Mouse (Mus musculus) hematopoietic stem cell, adult 5-6 weeks (primary cell): ENCODE data around the gene Adam22. TPM values are rescaled to one million over a fixed set of nuclear protein-coding genes. Genes with fewer than 3 reads are reported as not detected.

Experiments
- ATAC-seq, 2 experiments: fragments of 125-278 bp in 1 of 2; replicated peaks in 1 of 2; 2 replicates each; pipeline ENCODE4 v1.8.0; 2016 to 2017; ENCODE audit warnings: inconsistent platforms in 2 of 2, mild to moderate bottlenecking in 2 of 2, moderate number of reproducible peaks in 2 of 2, low read depth in 1 of 2, moderate TSS enrichment in 1 of 2; ENCODE audit not compliant: low FRiP score in 2 of 2, poor library complexity in 2 of 2, severe bottlenecking in 2 of 2, insufficient read depth in 1 of 2, low TSS enrichment in 1 of 2
- total RNA-seq: library from RNA; stranded (forward); fragments of 172-1452, 232-1000 nt; gene quantifications from 2 replicates; pipeline ENCODE4 v1.2.3, GENCODE M21; 2017

Gene Adam22
- total RNA-seq, result 10.6 and 15.7 TPM in 2 replicates

DNA sequence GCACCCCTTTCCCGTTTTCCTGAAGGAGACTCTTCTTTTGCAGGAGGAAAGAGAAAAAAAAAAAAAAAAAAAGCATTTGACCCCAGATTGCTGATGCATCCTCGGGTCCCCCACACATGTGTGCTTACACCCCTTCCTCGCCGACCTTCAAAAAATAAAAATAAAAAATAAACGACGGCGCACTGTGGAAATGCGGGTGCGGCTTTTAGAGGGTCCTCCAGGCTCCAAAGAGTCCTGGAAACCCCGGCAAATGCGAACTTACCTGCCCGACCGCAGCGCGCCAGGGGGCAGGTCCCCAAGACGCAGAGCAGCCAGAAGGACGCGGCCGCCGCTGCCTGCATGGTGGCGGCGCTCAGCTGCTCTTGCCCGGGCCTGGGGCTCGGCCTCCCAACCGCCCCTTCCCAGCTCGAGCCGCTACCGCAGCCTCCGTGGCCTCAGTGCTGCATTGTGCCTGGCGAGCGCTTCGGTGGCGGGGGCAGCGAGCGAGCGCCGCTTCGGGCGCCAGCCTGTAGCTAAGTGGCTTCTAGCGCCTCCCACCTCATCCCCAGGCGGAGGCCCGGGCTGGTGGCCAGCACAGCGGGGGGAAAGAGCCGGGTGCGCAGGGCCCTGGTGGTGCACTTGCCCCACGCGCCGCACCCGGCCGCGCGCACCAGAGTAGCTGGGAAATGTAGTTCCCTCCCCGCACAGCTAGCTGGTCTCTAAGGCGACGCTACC lies at the start of gene Adam22:
Adam22 (minus strand) TSS at position 547 of the 714 bp plus-strand sequence.
- ATAC-seq, result peak; percentile 99

DNA sequence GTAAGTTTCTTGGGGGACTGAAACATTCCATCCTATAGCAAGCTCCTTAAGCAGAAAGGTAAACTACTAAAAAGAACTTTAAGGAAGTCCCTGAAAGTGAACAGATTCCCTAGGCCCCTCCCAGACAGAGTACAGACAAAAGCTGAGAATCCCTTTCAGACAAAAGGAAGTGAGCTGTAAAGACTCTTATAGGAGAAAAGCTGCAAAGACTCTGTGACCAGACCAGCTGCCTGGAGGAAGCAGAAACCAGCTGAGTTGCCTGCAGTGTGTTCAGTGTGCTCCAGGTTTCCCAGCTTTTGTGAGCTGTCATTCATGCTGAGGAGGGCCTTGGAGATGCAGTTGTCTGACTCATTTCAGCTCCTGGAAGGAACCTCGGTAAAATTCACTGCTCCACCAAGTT lies 49.5 kb upstream of the Adam22 start:
- ATAC-seq, result no peak

DNA sequence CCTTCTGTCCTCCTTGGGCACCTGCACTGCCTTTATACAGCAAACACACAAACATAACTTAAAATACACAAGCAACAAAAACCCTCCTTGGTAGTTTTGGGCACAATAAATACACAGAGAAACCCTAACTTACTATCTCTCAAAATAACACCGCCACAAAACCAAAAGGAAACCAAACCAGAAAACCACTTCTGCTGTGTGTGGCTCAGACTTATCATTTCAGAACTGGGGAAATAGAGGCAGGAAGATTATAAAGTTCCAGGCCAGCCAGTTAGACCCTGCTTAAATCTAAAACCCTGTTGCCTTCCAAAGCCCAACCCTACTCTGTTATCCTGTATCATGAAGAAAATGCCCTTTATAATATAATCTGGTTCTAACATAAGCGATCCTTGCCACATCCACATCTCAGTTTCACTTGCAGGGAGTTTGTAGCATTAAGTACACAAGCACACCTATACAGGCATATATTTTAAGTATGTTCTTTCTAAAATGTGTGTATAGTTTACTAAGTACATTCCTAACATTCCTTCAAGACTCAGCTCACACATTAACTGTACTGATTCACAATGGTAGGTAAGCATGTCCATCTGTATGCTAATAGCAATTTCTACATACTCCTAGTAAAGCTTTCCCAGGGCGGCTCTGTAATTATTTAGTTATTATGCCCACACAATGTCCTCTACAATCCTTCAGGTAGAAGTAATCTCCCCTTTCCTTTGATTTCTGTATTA lies 48.9 kb upstream of the Adam22 start:
- no peak for ATAC-seq

DNA sequence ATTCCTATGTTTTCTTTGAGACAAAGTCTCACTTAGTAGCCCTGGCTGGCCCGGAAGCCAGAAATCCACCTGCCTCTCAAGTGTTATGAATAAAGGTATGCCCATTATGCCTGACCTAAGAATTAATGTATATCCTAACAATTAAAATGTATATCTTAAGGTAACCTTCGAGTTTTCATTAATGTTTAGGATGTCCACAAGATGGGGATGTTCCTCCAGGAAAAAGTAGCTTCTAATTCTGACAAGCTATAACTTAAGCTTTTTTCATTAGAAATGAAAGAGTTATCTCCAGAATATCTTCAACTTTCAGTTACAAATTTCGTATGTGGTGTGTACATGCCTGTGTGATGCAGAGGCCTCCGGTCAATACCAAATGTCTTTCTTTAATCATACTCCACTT lies 40.8 kb upstream of the Adam22 start:
- ATAC-seq, result no peak

DNA sequence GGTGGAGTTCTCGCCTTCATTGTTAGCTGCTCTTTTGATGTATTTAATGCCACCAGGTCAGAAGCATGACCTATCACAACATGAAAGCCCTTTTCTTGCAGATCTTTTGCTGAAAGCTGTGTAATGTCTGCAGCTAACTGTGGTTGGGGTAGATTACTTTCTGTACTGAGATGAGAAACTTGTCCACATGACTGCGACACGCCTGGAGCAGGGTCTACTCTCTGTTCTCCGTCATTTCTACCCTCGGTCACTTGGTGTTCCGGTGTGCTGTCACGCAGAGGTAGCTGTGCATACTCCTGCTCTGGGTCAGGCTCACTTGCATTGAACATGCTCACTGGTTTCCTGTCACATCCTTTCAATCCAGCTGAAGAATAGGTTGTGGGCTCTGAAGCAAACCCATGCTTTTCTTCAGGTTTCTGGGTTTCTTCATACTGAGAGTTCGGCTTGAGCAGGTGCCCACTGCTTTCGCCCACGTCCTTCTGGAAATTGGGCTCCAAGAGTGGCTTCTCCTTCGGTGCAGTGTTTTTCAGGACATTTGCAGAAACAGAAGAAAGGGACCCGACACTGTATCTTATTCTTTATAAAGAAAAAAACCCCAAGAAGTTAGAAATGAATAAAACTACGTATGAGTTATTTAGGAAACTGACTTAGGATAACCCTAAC lies 29.8 kb upstream of the Adam22 start:
- no peak for ATAC-seq

DNA sequence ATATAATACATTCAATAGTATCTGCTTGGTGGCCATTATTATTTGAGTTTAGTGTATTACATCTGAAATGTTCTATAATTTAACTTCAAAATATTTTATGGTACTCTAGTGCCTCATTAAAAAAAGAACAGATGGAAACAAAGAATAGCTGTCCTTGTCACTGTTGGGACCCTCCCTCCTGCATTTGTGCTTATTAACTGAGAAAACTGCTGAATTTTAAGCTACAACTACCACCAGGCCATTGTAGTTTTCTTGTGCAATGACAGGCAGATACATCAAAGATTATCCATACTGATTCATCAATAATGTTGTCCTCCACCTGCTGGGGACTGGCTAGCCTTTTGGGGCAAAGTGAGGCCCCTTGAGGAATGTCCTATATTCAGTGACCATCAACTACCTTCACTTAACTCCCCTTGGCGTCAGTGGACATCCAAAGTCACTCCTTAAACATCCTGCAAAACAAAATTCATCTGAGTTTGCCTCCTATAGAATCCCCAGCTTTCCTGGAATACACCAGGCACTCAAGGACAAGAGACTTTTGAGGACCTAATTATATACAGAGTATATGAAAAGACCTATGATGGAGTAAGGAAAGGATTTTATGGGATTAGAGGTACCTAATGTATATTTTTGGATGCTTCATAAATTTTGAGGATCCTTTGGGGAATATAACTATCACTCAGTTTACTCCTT lies 26.1 kb upstream of the Adam22 start:
- ATAC-seq, result no peak

DNA sequence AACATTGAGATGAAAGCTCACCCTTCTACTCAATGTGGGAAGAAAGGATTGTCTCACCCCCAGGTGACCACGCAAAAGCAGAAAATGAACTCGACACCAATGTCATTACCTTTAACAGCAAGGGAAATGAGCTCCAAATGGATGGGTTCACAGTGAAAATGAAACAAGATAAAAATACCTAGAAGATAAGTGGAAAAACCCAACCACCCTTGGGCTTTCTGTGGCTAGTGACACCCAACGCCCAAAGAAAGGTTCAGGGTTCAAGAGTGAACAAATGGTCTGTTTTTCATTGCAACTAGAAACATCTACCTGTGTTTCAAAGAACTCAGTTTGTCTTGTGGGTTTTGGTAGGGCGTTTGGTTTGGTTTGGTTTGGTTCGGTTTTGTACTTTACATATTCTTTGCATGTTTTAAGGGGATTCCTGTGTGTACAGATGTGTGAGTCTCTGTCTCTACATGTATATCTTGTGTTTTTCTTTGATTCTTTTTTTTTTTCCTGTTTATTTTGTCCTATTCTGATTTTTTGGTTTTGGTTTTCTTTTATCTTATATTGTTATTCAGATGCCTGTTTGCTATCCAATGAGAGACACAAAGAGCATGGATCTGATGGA lies 6.4 kb upstream of the Adam22 start:
- ATAC-seq, result no peak

DNA sequence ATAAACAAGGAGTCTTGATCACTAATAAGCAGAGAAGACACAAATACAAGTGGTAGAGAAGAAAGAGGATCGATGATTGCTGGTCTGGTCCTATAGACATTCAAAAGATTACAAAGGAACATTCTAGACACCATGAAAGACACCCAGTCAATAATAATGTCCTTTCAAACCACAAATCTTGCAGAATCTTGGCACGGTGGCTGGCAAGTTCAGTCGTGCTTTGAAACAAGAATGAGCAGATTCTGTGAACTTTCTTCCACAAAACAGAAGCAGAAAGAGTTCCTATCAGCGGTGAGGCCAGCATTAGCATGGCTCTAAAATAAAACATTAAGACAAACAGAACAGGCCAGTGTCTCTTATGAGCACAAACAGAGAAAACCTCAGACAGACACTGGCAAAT lies 5.5 kb upstream of the Adam22 start:
- ATAC-seq, result no peak

DNA sequence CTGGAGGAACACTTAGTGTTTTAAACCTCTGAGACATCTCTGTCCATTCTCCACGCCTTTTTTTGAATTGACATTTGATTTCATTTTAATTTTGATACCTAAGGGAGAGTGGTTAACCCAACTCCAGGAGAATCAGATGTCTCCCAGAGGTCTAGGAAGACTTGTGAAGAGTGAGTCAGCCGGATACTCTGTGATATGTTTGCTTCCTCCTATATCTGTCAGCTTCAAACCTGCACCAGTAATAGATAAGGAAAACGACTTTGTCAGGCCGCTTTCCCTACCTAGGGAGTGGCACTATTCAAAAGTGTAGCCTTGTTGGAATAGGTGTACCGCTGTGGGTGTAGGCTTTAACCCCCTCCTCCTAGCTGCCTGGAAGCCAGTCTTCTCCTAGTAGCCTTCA lies 821 bp upstream of the Adam22 start:
- no peak for ATAC-seq

DNA sequence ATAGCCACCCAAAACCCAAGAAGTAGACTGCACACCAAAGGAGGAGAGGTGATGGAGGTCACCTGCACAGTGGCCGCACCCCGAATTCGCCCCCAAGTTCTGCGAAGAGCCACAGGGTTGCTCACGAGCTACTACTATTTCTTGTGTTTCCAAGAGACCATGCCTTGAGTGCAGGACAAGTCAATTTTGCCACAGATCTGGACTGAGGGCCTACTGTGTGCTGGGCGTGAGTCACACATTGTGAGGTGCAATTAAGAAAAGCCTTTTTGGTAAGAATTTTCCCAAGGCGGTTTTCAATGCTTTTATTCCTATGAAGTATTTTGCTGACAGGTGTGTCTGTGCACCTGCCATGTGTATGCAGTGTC lies 350 bp upstream of the Adam22 start:
- no peak for ATAC-seq

DNA sequence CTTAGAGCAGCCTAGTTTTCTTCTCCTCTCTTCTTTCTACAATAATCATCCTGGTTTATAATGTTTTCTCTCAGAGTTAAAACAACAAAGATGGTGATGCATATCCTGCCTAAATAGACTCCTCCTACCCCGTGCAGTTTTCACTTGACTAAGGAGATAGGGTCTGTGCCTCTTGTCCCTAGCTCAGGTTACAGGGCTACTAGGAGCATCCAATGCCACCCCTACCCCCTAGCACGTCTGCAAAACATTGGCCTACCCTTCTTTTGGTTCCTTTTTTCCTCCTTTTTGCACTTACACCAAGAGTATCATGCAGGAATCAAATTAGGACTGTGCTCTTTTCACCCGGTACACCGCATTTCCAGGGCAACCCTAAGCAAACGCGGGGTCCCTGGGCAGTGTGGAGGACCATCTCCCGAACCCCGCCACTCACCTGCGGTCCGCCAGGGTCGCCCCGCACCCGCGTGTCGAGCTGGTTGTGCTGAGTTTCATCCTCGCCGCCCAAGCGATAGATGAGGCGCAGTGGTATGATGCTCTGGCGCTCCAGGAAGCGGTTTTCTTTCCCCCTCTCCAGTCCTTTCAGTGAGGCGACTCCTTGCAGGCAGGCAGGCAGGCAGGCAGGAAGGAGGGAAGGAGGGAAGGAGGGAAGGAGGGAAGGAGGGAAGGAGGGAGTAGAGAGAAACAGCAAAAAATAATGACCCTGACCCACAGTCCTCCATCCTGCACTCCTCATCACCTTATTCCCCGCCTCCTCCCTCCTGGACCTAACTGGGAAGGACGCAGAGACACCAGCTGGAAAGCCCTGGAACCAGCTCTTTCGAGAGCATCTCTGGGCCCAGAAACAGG lies 968 bp downstream of the Adam22 start:
- ATAC-seq, result 0 out of 4 replicates have a peak, but pooled peaks have one; percentile 1 to 14

DNA sequence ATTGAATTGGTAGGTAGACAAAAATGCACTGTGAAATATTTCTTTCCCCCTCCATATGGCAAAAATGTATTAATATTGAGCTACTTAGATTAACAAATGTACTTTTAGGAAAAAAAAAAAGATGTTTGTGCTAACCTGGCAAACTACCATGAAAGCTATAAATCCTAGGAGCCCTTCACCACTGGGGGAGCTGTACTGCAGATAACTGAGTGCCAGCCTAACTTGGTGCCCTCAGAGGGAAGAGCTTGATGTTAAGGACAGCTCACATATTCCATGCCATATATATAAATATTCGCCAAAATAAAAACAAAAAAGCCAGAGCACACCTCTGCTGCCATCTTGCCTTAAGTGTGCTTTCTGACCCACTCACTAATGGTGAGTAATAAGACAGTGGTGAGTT lies 5.6 kb downstream of the Adam22 start:
- ATAC-seq, result 0 out of 4 replicates have a peak, but pooled peaks have one; percentile 13 to 49

DNA sequence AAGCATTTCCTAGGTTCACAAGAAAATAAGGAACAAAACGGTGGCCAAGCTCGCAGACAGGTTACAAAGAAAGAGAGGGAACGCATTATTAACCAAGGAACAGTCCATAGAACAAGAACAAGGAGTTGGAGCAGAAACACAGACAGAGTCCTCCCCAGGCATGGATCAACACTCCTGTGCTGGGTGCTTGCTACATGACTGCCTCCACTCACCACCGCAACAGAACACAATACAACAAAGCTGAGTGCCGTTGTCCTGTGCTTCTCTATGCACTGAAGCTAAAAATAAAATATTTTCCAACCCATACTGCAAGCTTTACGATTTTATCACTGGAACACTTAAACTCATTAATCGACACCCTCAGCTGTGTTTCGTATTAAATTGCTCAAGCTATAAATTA lies 10.3 kb downstream of the Adam22 start:
- no peak; a peak in 1 of 4 replicates for ATAC-seq

DNA sequence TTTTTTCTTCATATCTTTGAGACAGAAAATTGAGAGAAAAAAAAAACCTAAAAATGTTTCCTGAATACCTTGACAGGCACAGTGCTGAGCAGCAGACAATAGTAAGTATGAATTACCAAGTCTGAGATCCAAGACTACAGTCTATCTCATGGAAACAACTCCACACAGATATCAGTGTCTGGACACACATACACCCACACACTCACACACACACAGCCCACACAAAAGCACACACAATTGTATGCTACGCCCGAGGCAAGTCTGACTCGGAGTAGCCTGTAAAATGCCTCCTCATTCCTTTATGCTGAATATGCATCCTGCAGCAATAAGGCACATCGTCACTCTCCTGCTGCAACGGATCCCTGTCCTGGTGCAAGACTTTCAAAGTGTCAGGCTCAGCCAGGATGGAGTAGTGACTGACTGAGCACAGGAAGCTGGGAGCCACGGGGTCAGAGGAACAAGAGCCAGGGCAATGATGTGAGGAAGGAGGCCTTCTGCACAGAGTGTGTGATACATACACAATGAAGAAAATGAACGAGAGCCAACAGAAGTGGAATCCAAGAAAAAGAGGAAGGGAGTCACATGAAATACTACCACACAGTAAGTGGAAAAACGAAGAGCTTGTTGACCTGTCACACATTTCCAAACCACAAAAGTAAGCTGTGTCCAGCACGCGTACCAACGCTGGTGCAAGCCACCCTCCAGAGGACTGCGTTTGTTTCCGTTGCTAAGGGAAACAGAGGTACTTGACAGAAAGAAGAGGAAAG lies 10.9 kb downstream of the Adam22 start:
- ATAC-seq, result peak; percentile 93 to 96

DNA sequence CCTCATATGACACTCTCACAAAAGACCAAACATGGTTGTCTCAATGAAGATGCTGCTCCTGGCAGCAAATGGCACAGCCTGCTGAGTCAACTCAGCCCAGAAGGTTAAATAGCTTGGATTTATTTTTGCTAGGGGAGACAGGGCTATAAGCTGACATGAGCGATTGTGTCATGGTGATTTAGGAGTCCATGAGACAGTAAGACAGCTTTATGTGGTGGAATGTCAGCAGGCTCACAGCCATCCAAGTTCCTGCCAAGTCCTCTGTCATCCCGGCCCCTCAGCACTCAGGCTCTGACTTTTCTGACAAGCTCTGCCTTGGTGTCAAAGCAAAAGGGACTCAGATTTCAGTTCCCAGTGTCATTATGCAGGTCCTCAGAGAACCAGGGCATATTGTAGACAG lies 11.6 kb downstream of the Adam22 start:
- ATAC-seq, result no peak

DNA sequence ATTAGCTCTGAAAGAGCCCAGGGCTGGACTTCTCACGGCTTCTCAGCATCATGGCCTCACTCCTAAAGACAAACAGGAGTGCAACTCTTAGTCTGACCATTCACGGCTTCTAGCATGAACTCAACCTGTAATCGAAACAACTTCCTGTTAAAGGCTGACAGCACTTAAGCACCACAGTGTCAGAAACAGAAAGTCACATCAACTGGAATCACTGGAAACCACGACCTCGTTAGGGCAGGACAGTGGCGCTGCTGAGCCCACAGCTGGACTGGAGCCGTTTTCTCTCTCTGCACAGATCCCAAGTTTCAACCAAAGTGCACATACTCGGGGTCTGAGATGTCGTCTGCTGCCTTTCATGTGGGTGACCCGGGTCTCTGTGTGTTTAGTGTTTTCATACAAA lies 18.4 kb downstream of the Adam22 start:
- peak; percentile 50 to 73 for ATAC-seq
